Mouse (Mus musculus) midbrain, embryonic 14.5 days (tissue): ENCODE results near the gene Myl7. TPM values are rescaled to one million over a fixed set of nuclear protein-coding genes. Genes with fewer than 3 reads are reported as not detected.

Source experiments
- polyA plus RNA-seq: library from polyadenylated mRNA; unstranded; fragments of >200 nt; fragmentation: Nextera tagmentation; extraction: Ambion mirVana; gene quantifications from 2 replicates; pipeline ENCODE4 v1.2.1, GENCODE M21; 2014

Gene Myl7
- polyA plus RNA-seq, 1 experiment from 2014 or later = not detected

Other genes with a start within 250 kb of the Myl7 start
- 180 and 218 TPM in 2 replicates for gene Mrps24, start 183.1 kb downstream of the Myl7 start, polyA plus RNA-seq
- 21.5 and 23.9 TPM in 2 replicates for gene Urgcp, start 136.4 kb downstream of the Myl7 start, polyA plus RNA-seq
- 145 and 148 TPM in 2 replicates for gene Dbnl, start 110.3 kb downstream of the Myl7 start, polyA plus RNA-seq
- 2.1 and 2.3 TPM in 2 replicates for gene Pgam2, start 95.0 kb downstream of the Myl7 start, polyA plus RNA-seq
- gene Polm, start 60.8 kb downstream of the Myl7 start, polyA plus RNA-seq = 4.9 and 5.2 TPM in 2 replicates
- gene Aebp1, start 36.8 kb downstream of the Myl7 start, polyA plus RNA-seq = 0.23 and 8.5 TPM in 2 replicates
- gene Pold2, start 20.5 kb downstream of the Myl7 start, polyA plus RNA-seq = 42.5 and 46.6 TPM in 2 replicates
- 5.9 and 9.8 TPM in 2 replicates for gene Gck, start 51.3 kb upstream of the Myl7 start, polyA plus RNA-seq
- gene Ykt6, start 56.9 kb upstream of the Myl7 start, polyA plus RNA-seq = 40.5 and 57.6 TPM in 2 replicates
- gene Camk2b, start 167.6 kb upstream of the Myl7 start, polyA plus RNA-seq = 85.6 and 124 TPM in 2 replicates